Mouse (Mus musculus): ENCODE results near the gene Slc29a4. TPM values are rescaled to one million over a fixed set of nuclear protein-coding genes. Genes with fewer than 3 reads are reported as not detected.

Slc29a4 gene
- polyA plus RNA-seq, 1 experiment from 2014 or later: 81.0 TPM

GRCm38 (mm10) chr5:142723520-142724133 lies 31.3 kb downstream of the Slc29a4 start:
- ATAC-seq (ENCODE audit: low FRiP score) (peak; percentile 61), DNase-seq (ENCODE audit: low spot score) (peak; percentile 80)
- Histone ChIP-seq H3K36me3 (replicated peaks; ENCODE audit: control insufficient read depth, insufficient read depth) (peaks cover 73% of the 10 kb centered on the region), H3K4me2 (replicated peaks) (no peak overlapping the region), H3K9ac (no peak overlapping the region), H3K4me1 (replicated peaks; ENCODE audit: control insufficient read depth, insufficient read depth, low read length) (peaks cover 7% of the 10 kb centered on the region; the same call in 1 of the 2 replicates), H3K27ac (peak overlapping the region; percentile 41; the same call in 1 of the 2 replicates), H3K4me3 (replicated peaks; ENCODE audit: low read length) (no peak overlapping the region), H3K27me3 (ENCODE audit: control insufficient read depth, insufficient read depth, low read length) (no peaks in the 10 kb centered on the region), H3K9me3 (ENCODE audit: control insufficient read depth, low read length) (no peaks in the 10 kb centered on the region)
- 14% methylated on average over 7 of the region's 7 CpGs for WGBS

DNA sequence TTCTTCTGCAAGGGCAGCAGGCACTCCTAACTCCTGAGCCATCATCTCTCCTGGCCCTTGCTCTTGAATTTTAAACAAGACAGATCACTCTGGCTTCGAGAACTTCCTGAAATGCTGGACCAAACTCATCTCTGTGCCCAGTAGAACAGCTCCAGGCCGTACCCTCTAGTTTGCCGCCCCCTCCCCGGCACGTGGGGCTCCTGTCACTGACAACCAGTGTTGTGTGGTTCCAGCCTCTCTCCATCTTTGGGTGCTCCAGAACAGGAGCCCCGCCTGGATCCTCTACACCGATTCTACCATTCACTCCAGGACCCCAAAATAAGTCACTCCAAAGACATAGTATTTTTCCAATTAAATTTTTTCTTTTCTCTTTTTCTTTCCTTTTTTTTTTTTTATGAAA lies 32.0 kb downstream of the Slc29a4 start:
- H3K9me3 ChIP-seq (ENCODE audit: control insufficient read depth, low read length): no peaks in the 10 kb centered on the region
- H3K27me3 ChIP-seq (ENCODE audit: control insufficient read depth, insufficient read depth, low read length): no peaks in the 10 kb centered on the region
- DNase-seq (ENCODE audit: low spot score) (no peak), ATAC-seq (ENCODE audit: low FRiP score) (no peak)
- no peak overlapping the region for H3K4me3 ChIP-seq (replicated peaks; ENCODE audit: low read length)
- no peak overlapping the region for H3K4me2 ChIP-seq (replicated peaks)
- WGBS: 91% methylated on average over 7 of the region's 7 CpGs
- H3K27ac ChIP-seq: no peak overlapping the region
- H3K36me3 ChIP-seq (replicated peaks; ENCODE audit: control insufficient read depth, insufficient read depth): peaks cover 74% of the 10 kb centered on the region
- no peak overlapping the region for H3K9ac ChIP-seq
- peaks cover 7% of the 10 kb centered on the region; the same call in 1 of the 2 replicates for H3K4me1 ChIP-seq (replicated peaks; ENCODE audit: control insufficient read depth, insufficient read depth, low read length)

DNA sequence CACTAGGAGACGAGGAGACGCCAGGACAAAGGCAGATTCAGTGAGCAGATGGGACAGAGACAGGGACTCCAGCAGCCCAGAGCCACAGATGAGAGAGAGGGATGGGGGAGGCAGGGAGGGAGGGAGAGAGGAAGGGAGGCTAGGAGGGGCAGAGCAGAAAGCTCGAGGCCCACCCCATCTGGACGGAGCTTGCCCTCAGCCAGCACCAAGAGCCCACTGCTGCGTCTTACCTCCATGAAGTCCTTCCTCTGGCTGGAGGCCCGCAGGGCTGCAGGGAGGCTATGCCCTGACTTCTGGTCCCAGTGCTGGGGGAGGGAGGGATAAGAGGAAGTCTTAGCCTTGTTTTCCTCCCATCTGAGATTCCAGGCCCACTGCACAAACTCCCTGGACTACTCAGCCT lies 34.4 kb downstream of the Slc29a4 start:
- Histone ChIP-seq H3K27me3 (ENCODE audit: control insufficient read depth, insufficient read depth, low read length) (no peaks in the 10 kb centered on the region), H3K36me3 (replicated peaks; ENCODE audit: control insufficient read depth, insufficient read depth) (peaks cover 79% of the 10 kb centered on the region), H3K9ac (no peak overlapping the region), H3K4me2 (replicated peaks) (no peak overlapping the region), H3K9me3 (ENCODE audit: control insufficient read depth, low read length) (no peaks in the 10 kb centered on the region), H3K4me1 (replicated peaks; ENCODE audit: control insufficient read depth, insufficient read depth, low read length) (peaks cover 7% of the 10 kb centered on the region; the same call in 1 of the 2 replicates), H3K27ac (no peak overlapping the region), H3K4me3 (replicated peaks; ENCODE audit: low read length) (no peak overlapping the region)
- DNase-seq (ENCODE audit: low spot score): no peak
- 74% methylated on average over 6 of the region's 6 CpGs for WGBS
- ATAC-seq (ENCODE audit: low FRiP score): no peak

GRCm38 (mm10) chr5:142728301-142728700 lies 36.0 kb downstream of the Slc29a4 start:
- ATAC-seq (ENCODE audit: low FRiP score) (no peak), DNase-seq (ENCODE audit: low spot score) (no peak)
- Histone ChIP-seq H3K27ac (no peak overlapping the region), H3K4me2 (replicated peaks) (no peak overlapping the region), H3K27me3 (ENCODE audit: control insufficient read depth, insufficient read depth, low read length) (no peaks in the 10 kb centered on the region), H3K9me3 (ENCODE audit: control insufficient read depth, low read length) (no peaks in the 10 kb centered on the region), H3K36me3 (replicated peaks; ENCODE audit: control insufficient read depth, insufficient read depth) (peaks cover 86% of the 10 kb centered on the region), H3K4me1 (replicated peaks; ENCODE audit: control insufficient read depth, insufficient read depth, low read length) (0 out of 2 replicates have a peak, but pooled peaks cover 4% of the 10 kb centered on the region), H3K9ac (no peak overlapping the region), H3K4me3 (replicated peaks; ENCODE audit: low read length) (no peak overlapping the region)
- WGBS: 97% methylated on average over 16 of the region's 16 CpGs

- DNase-seq (ENCODE audit: low spot score): no peak
- Histone ChIP-seq H3K4me3 (replicated peaks; ENCODE audit: low read length) (no peak overlapping the region), H3K4me1 (replicated peaks; ENCODE audit: control insufficient read depth, insufficient read depth, low read length) (no peaks in the 10 kb centered on the region), H3K27ac (no peak overlapping the region), H3K36me3 (replicated peaks; ENCODE audit: control insufficient read depth, insufficient read depth) (peaks cover 100% of the 10 kb centered on the region), H3K27me3 (ENCODE audit: control insufficient read depth, insufficient read depth, low read length) (no peaks in the 10 kb centered on the region), H3K9me3 (ENCODE audit: control insufficient read depth, low read length) (no peaks in the 10 kb centered on the region), H3K9ac (no peak overlapping the region), H3K4me2 (replicated peaks) (no peak overlapping the region)
- ATAC-seq (ENCODE audit: low FRiP score): no peak
- WGBS: 93% methylated on average over 12 of the region's 12 CpGs
Observed at GRCm38 (mm10) chr5:142730295-142730694, 38.0 kb downstream of the Slc29a4 start.

DNA sequence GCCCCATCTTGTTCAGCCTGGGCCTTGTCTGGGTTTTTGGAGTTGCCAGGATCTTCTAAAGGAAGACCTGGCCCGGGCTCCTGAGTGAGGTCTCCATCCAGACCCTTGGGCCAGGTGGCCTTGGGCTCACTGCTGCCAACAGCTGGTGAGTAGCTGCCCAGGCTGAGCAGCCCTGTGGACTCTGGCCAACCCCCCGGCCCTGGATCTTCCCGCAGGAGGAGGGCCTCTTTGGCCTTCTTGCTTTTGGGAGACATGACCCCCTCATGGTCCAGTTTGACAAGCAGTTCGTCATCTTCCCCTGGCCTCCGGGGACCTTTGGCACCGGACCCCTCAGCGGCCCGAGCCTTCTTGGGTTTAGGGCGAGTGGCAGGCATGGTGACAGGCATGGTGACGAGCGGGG lies 39.6 kb downstream of the Slc29a4 start:
- peaks cover 100% of the 10 kb centered on the region for H3K36me3 ChIP-seq (replicated peaks; ENCODE audit: control insufficient read depth, insufficient read depth)
- H3K4me3 ChIP-seq (replicated peaks; ENCODE audit: low read length): no peak overlapping the region
- DNase-seq (ENCODE audit: low spot score) (no peak), ATAC-seq (ENCODE audit: low FRiP score) (no peak)
- no peaks in the 10 kb centered on the region for H3K27me3 ChIP-seq (ENCODE audit: control insufficient read depth, insufficient read depth, low read length)
- no peak overlapping the region for H3K27ac ChIP-seq
- WGBS: 90% methylated on average over 11 of the region's 11 CpGs
- no peak overlapping the region for H3K9ac ChIP-seq
- no peaks in the 10 kb centered on the region for H3K4me1 ChIP-seq (replicated peaks; ENCODE audit: control insufficient read depth, insufficient read depth, low read length)
- H3K9me3 ChIP-seq (ENCODE audit: control insufficient read depth, low read length): no peaks in the 10 kb centered on the region
- no peak overlapping the region for H3K4me2 ChIP-seq (replicated peaks)

DNA sequence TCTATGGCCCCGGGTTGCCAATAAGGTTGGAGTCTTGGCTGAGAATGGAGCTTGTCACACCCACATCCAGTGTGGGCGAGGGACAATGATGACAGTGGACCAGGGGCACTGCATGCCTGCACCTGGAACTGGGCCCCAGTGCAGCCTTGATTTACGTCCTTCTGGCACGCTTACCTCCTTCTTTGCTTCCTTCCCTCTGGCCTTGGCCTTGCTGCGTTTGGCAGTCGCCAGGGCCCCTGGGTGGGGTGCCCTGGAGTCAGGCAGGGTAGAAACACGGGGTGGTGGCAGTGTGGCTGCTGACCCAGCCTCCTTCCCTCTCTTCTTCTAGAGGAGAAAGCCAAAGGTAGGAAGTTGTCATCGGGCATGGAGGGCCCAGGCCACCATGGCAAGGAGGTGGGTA lies 47.6 kb downstream of the Slc29a4 start:
- peaks cover 99% of the 10 kb centered on the region for H3K36me3 ChIP-seq (replicated peaks; ENCODE audit: control insufficient read depth, insufficient read depth)
- no peaks in the 10 kb centered on the region for H3K4me1 ChIP-seq (replicated peaks; ENCODE audit: control insufficient read depth, insufficient read depth, low read length)
- H3K27ac ChIP-seq: no peak overlapping the region
- no peak overlapping the region for H3K9ac ChIP-seq
- no peak overlapping the region for H3K4me2 ChIP-seq (replicated peaks)
- ATAC-seq (ENCODE audit: low FRiP score) (no peak), DNase-seq (ENCODE audit: low spot score) (no peak)
- no peaks in the 10 kb centered on the region for H3K9me3 ChIP-seq (ENCODE audit: control insufficient read depth, low read length)
- H3K4me3 ChIP-seq (replicated peaks; ENCODE audit: low read length): no peak overlapping the region
- WGBS: 89% methylated on average over 8 of the region's 8 CpGs
- no peaks in the 10 kb centered on the region for H3K27me3 ChIP-seq (ENCODE audit: control insufficient read depth, insufficient read depth, low read length)

- Histone ChIP-seq H3K27me3 (ENCODE audit: control insufficient read depth, insufficient read depth, low read length) (no peaks in the 10 kb centered on the region), H3K36me3 (replicated peaks; ENCODE audit: control insufficient read depth, insufficient read depth) (peaks cover 89% of the 10 kb centered on the region), H3K27ac (peak overlapping the region; percentile 11; the same call in 1 of the 2 replicates), H3K4me1 (replicated peaks; ENCODE audit: control insufficient read depth, insufficient read depth, low read length) (no peaks in the 10 kb centered on the region), H3K4me2 (replicated peaks) (no peak overlapping the region), H3K9me3 (ENCODE audit: control insufficient read depth, low read length) (no peaks in the 10 kb centered on the region), H3K4me3 (replicated peaks; ENCODE audit: low read length) (no peak overlapping the region), H3K9ac (no peak overlapping the region)
- DNase-seq (ENCODE audit: low spot score) (no peak), ATAC-seq (ENCODE audit: low FRiP score) (no peak)
- WGBS: 73% methylated on average over 12 of the region's 12 CpGs
Observed at GRCm38 (mm10) chr5:142747026-142747629, 54.8 kb downstream of the Slc29a4 start.

DNA sequence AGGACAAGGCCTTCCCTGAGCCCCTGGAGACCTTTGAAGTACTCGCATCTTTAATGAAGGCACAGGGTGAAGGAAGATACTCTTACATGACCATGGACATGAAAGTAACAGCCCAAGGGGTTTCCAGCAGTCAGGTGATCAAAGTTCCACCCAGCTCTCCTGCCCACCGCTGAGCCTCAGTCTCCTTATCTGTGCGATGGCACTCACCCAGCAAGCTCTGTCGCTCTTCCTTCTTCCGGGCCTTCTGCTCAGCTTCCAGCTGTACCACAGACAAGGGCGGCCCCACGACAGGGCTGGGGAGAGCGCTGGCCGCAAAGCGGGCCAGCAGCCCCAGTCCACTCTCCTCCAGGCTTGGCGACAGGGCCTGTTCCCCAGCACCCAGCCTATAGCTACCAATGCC lies 57.9 kb downstream of the Slc29a4 start:
- ATAC-seq (ENCODE audit: low FRiP score) (no peak), DNase-seq (ENCODE audit: low spot score) (no peak)
- Histone ChIP-seq H3K36me3 (replicated peaks; ENCODE audit: control insufficient read depth, insufficient read depth) (peaks cover 85% of the 10 kb centered on the region), H3K9ac (no peak overlapping the region), H3K4me3 (replicated peaks; ENCODE audit: low read length) (no peak overlapping the region), H3K27ac (no peak overlapping the region), H3K27me3 (ENCODE audit: control insufficient read depth, insufficient read depth, low read length) (no peaks in the 10 kb centered on the region), H3K4me2 (replicated peaks) (no peak overlapping the region), H3K4me1 (replicated peaks; ENCODE audit: control insufficient read depth, insufficient read depth, low read length) (no peaks in the 10 kb centered on the region), H3K9me3 (ENCODE audit: control insufficient read depth, low read length) (no peaks in the 10 kb centered on the region)
- 87% methylated on average over 11 of the region's 11 CpGs for WGBS
